Mouse (Mus musculus) CH12F3 (cell line): ENCODE data around the gene Mcm7.
"Not testable (repeated sequence)": the region's sequence is repeated elsewhere in the genome, so short reads cannot be mapped to it uniquely, and the experiment has no call there.

ENCODE experiments used
- in situ Hi-C: fragments of 300-500 bp; cut with MboI; formaldehyde crosslinking; loops from 2 replicates; pipeline ENCODE4 v1.14.3; 2020; ENCODE audit warnings: low sequenced_read_pairs

Mcm7 gene

DNA sequence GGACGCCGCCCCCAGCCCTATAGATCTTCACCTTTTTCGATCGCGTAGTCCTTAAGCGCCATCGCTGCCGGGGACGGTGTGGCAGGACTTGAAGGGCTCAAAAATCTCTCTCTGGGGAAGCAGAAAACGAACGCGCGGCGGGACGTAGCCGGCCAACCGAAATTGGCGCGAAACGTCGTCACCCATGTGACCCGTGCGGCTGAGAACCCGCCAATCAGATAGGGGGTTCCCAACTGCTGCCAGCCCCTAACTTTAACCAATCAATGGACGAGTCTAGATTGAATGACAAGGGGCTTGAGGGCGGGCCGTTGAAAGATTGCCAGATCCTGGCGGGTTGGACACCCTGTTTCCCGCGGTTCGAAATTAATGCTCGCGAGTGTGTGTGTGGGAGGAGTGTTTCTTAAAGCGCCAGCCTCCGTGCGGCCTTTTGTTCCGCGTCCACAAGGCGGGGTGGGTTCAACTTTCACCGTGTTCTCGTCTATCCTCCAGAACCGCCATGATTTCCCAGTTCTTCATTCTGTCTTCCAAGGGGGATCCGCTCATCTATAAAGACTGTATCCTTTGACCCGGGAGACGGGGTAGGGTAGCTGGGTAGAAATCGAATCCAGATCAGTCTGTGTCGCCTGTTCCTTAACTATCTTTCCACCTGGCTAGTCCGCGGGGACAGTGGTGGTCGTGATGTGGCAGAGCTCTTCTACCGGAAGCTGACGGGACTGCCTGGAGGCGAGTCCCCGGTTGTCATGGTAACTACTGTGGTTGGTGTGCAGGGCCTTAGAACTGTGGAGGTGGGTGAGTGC is at the start of gene Mcm7, which contains the start of gene Ap4m1:
Gene Mcm7, minus strand, starts transcription at position 728 of the 797 bp plus-strand sequence.
Gene Ap4m1, plus strand, starts transcription at position 308 of the 797 bp plus-strand sequence.
- in situ Hi-C loops = no loop called here

DNA sequence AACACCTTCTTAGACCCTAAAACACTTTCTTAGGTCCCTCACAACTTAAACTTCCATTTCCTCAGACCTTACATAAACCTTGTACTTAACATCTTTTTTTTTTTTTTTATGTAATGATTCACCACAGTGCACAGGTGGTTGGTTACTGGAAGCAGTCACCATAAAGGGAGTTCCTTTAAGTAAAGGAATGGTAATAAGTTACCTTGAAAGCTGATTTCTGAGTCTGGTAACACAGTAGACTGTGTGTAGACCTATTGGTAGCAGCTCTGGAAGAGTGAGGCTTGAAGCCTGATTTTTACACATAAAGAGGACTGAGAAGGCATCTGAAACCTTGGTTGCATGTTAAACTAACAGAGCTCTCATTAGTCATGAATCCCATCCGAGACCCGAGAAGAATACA is 47.6 kb upstream of the Mcm7 start:
- in situ Hi-C loops = no loop called here

DNA sequence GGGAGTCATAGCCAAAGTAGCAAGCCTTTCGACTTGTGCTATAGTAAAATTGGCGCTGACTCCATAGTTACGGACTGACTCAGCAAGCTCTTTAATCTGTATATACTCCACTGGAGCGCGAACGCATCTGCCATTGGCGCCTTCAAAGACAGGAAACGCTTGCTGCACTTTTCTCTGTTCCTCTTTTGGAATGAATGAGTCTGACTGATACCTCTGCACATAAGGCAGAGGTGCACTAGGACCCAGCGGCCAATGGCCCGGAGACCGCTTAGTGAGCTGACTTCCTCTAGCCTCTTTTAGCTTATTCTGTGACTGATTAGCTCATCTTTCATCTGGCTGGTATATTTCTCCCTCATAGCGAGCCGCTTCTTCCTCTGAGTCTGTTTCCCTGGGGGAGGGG is 44.4 kb upstream of the Mcm7 start:
- in situ Hi-C loops = not testable (repeated sequence)

DNA sequence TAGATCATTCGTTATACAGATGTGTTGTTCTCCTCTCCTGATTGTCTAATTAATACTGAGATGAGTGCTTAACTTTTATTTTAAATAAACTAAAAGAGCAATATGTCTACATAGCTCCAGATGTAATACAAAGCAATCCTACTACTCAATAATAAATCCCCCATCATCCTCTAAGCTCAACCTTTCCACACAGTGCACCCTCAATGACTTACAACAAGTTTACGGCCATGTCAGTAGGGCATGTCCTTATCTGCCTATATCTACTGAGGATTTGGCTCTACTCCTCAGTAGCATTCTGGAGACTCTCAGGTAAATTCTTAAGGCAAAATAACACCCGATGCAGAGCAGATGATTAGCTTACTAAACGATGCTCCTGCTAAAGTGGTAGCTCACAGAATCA is 35.7 kb upstream of the Mcm7 start:
- in situ Hi-C loops = no loop called here

DNA sequence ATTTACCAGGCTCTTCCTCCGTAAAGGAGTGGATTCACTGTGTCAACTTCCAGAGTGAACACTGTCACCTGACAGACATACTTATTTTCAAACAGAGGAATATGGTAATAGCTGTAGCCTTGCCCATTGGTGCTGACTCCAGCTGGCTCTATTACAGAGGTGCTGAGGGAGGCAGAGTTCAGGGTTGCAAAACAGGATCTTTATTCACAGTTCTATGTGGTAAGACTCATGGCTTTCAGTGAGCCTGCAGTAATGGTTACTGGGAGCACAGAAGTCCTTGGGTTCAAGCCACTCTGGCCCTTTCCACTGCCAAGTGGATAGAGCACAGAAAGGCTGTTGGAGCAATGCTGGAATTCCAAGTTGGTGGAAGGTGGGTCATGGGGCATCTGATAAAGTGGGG is 35.0 kb upstream of the Mcm7 start:
- in situ Hi-C loops = no loop called here

DNA sequence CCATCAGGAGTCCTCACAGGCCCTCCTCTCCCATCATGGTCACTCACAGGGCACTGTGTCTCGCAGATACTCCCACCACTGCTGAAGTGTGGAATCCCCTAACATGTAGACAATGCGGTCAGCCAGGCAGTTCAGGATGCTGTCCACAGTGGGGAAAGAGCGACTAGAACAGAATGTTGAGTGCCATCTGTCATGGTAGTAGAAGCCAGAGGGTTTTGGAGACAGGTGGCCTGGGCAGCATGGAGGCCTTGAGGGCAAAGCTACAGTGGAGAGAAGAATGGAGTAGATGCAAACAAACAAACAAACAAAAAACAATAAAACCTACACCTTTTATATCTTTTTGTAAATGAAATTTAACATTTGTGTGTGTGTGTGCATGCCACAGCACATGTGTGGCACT is 29.9 kb upstream of the Mcm7 start:
- in situ Hi-C loops = no loop called here

DNA sequence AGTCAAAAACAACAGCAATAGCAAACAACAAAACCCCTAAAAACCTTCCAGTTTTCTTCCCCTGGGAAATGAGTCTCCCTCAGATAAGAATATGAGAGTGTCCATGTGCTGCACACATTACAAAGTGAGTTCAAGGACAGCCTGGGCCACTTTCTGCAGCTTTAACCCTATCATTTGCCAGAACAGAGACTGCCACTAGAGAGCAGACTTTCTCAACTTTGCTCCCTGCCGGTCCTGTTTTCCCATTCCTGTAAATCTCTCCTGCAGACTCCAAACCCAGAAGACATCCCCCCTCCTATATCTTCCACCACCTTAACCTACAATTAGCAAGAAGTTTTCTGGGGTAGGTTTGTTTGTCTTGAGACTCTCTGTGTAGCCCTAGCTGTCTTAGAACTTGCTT is 27.4 kb upstream of the Mcm7 start:
- in situ Hi-C loops = no loop called here

DNA sequence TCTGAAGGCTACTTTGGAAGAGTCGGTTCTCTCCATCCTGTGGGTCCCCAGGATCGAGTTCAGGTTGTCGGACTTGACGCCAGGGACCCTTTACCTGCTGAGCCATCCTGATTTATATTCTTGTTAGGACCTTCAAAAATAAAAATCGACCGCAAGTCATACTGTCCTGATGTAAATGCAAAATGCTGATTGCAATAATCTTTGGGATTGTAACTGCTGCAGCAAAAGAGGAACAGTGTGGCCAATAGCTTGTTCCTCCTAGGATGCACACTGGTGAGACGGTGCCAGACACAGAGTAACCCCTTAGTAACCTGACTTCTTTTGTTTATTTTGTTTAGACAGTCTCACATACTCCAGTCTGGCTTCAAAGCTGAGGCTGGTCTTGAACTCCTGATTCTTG is 23.2 kb upstream of the Mcm7 start:
- in situ Hi-C loops = no loop called here

DNA sequence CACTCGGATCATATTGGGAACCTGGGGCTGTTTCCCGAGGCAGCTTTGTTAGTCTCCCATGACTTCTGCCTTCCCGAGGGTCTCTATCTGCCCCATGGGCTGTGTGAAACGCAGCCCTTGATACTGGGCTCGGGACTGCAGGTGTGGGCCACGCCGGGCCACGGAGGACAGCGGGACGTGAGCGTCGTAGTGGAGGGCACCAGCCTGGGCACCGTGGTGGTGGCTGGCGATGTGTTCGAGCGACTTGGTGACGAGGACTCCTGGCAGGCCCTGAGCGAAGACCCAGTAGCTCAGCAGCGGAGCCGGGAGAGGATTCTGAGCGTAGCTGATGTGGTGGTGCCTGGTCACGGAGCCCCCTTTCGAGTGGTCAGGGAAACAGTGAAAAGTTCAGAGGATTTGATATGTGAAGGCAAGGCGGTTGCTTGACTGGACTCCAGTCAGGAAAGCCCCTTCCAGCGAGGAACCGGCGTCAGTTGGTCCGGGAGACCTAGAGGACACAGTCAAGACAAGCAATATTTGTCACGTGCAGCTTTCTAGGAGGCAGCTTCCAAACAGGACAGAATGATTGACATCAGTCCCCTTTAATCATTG is 22.6 kb upstream of the Mcm7 start:
- in situ Hi-C loops = no loop called here

DNA sequence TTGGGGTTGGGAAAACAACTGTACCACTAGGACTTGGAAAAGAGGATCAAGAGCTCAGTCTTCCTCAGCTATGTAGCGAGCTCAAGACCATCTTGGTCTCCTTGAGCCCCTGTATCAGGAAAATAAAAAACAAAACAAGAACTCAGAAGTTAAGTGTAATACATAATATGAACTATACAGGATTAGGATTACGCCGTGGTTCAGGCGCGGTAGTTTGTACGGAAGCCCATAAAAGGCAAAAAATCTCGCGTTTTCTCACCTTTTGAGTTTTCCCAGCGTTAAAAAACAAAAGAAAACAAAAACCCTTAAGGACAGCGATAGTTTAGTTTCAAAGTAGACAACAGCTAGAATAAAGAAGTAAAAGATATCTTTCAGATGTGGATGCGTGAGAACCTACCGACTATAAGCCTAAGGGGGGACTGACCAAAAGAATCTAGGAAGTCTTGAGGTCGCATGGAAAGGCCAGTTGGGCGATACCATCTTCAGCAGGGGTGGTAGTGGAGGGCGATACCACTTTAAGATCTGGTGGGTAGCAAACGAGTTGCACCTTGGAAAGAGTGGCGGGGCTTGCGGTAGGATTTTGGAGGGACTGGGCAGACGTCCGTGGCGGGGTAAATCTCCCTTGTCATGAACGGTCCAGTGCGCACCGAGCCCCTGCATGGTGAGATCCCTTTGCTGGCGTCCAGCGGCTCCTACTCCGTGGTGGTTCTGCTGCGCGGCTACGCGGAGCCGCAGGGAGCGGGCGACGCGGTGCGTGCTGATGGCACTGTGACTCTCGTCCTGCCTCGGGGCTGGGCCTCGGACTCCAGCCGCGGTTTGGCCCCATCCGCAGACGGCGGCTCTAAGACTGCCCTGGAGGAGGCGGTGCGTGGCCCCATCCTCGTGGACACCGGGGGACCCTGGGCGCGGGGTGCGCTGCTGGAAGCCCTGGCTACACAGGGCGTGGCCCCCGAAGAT is 21.8 kb upstream of the Mcm7 start, which contains the start of gene Mblac1:
Gene Mblac1, plus strand, starts transcription at position 544 of the 957 bp plus-strand sequence.
- in situ Hi-C loops = no loop called here

DNA sequence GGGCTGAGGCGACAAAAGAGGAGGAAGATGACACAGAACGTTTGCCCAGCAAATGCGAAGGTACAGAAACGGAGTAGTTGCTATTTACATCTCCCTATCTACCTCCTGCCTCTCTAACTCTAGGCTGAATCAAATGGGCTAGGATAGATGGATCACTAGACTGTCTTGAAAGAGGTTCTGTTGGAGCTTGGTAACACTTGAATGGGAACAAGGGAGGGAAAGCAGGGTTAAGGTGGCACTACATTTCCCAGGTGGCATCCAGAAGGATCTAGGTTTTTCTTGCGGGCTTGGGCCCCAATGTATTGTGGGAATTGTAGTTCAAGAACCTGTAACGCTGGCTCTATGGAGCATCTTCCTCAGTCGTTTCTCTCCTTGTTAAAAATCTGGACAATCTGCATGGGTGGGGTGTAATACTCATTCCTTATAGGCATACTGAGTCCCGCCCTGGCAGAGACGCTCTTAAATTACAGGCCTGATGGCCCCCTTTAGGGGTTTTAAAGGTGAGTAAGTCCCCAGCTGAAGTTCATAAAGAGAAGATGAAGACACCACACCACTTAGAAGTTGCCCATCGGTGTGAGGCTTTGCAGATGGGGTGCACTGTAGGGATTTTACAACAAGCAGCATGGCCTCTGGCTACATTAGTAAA is 15.6 kb upstream of the Mcm7 start:
- in situ Hi-C loops = no loop called here

DNA sequence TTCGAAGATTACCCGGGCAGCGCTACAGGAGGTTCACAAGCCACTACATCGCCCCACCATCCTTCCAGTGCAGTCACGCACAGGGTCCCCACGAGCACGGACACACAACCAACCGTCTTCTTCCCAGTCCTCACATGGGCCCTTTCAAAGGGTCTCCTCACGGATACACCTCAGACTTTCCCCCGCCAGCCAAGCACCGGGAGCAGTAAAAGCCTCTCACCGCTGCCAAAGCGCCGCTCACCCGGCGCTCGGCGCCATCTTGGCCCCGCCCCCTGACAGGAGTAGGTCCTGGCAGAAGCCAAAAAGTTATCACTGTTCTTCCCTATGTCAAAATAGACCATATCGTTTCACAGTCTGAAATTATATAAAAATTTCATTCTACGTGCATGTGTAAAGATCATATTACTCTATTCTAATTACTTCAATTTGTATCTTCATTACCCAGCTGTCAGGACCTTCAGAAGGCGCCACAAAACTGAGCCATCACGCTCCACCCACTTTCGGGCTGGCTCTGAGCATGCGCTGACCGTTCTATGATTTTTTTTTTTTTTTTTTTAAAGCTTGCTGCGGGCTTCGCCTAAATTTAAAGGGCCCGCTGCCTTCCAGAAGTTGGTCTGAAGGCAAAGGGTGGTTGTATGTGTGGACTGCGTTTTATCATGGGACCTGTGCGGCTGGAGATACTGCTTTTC is 14.9 kb upstream of the Mcm7 start, which contains the start of the genes Taf6 and Cnpy4:
Gene Taf6, minus strand, starts transcription at position 502 of the 689 bp plus-strand sequence.
Gene Cnpy4, plus strand, starts transcription at position 536 of the 689 bp plus-strand sequence.
- in situ Hi-C loops = no loop called here

DNA sequence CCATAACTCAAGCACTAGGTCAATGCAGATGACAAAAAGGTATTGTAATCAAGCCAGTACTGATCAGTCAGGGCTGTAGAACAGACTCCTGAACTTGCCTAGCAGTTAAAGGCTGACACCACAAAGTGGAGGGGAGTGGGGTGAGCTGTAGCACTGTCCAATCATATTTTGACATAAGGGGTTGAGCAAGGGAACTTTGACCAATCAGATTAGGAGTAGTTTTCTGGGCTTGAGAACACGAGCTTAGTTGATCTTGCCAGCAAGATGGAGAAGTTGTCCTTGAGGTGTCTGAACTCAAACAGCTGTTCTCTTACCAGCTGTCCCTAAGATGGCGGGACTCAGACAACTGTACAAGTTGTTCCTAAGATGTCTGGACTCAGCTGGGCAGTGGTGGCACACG is 995 bp upstream of the Mcm7 start:
- in situ Hi-C loops = no loop called here

DNA sequence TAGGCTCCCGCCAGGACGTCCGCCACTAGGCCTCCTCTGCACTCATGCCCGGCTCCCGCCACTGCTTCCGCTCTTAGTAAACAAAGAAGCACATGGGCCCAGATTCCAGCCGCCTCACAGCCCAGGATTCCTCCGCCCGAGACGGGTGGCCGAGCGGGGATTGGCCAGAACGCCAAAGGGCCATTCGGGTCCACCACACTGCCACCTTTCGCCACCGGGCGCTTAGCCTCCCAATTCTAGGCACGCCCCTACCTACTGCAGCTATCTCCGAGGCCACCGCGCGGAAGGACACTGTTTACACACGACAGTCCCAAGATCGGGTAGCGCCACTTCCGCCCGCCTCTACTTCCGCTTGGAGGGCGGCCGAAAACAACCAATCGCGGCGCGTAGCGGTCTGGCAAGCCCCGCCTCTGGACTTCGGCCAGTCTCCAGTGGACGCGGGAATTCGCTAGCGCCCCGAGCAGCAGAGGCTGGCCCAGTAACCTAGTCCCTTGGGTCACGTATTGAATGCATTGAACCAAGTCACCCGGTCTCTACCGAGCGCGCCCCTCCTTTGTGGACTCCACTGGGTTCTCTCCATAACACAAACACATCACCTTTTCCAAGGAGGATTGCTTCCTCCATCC is 1.2 kb downstream of the Mcm7 start:
- in situ Hi-C loops = no loop called here

DNA sequence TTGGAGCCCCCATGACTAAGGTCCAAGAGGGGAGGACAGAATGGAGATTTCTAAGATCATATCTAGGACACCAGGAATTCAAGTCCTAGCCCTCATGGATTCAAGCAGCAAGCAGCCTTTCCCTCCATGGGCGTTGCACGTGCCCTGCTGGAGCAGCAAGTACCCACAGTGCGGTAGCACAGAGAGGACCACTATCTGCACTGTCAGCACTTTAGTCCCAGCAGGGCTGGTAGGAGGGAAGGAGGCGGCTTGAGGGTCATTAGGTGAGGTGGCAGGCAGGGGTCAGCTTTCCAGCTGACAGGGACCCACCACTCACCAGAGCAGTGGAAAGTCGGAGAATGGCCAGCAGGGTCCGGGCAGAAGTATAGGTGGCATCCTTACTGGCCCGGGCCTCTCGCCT is 6.6 kb downstream of the Mcm7 start:
- in situ Hi-C loops = no loop called here

DNA sequence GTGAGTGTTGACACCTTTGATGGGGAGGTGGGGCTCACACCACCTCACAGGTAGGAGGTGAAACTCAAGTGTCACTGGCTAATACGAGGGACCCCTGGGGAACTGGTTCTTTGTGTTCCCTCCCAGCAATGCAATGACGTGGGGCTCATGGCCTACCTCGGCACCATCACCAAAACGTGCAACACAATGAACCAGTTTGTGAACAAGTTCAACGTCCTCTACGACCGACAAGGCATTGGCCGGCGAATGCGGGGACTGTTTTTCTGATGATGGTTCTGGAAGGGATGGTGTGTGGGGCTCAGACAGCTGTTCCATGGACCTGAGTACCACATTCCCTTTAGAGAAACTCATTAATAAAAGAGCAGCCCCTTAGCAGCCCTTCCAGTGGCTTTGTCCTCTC is 8.6 kb downstream of the Mcm7 start:
- in situ Hi-C loops = no loop called here

DNA sequence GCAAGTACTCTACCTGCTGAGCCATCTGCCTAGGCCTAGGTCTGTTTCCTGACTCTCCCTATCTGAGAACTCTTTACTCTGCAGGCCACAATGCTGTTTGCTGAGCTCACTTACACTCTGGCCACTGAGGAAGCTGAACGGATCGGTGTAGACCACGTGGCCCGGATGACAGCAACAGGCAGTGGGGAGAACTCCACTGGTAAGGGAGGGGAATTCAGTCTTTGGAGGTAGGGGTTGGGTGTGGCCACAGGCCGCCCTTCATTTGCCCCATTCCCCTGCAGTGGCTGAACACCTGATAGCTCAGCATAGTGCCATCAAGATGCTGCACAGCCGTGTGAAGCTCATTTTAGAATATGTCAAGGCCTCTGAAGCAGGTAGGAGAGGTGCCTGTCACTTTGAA is 9.2 kb downstream of the Mcm7 start:
- in situ Hi-C loops = no loop called here

DNA sequence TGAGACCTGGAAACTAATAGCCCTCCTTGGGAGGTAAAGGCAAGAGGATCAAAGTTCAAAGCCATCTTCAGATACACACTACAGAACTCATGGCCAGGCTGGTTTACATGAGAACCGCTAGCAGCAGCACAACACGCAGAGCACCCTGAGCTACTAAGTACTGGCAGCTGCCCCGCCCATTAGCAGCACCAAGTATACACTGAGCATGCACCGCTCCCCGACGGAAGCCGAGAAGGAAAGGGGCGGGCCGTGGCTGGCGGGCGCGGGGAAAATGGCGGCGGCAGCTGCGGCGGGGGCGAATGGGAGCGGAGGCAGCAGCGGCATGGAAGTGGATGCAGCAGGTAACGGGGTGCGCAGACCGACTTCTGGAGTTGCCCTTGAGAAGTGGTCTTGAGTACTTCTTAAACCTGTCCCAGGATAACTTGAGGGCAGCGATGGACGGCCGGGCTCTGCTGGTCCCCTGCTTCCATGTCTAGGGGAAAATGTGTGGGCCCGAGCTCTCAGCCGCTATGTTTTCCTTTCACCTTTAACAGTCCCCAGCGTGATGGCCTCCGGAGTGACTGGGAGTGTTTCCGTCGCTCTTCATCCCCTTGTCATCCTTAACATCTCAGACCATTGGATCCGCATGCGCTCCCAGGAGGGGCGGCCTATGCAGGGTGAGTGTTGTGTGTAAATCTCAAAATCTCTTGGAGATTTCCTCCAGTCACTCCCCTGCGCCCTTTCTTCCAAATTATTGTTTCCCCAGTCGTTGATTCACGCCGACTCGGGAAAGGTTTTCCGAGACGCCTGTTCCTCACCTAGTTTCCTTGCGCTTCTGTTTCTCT is 11.2 kb downstream of the Mcm7 start, which contains the start of gene Cops6:
Gene Cops6, plus strand, starts transcription at position 230 of the 824 bp plus-strand sequence.
- in situ Hi-C loops = no loop called here
